Mouse (Mus musculus): Measurements from ENCODE around the gene Atraid.

DNA sequence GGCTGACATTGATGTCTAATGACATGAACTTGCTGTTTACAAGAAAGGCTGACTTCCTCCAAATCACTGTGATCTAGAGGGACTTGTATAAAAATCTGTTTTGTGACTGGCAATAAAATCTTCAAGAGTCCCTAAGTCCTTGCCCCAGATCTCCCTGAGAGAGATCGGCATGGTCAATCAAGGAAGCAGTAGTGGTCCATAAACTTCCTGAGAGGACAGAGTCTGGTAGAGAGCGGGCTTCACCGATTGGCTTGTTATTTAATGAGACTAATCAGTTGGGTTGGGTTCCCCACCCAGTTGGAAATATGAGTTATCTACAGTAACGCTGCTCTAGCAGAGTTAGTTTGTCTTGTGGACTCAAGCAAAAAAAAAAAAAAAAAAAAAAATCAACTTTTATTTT lies 17.2 kb upstream of the Atraid start:
- TF ChIP-seq CTCF (IDR thresholded peaks at IDR 0.05; ENCODE audit: insufficient read depth, low read length), result no peak
- TF ChIP-seq POLR2A (IDR thresholded peaks at IDR 0.05; ENCODE audit: borderline replicate concordance, extremely low read depth, low read depth, low read length), result no peak
